Mouse (Mus musculus) left cerebral cortex, postnatal 4 days (tissue): ENCODE data around the gene St3gal3. TPM values are rescaled to one million over a fixed set of nuclear protein-coding genes. Genes with fewer than 3 reads are reported as not detected.

Source experiments
- DNase-seq: peaks from one replicate; pipeline ENCODE4 v3.0.0-alpha.2; 2022
- intact Hi-C: fragments of 180-260 bp; cut with DNase I; formaldehyde crosslinking; loops from one replicate; pipeline ENCODE4 v1.15.1; 2025
- total RNA-seq, 2 experiments: library from RNA; stranded (reverse); gene quantifications; 2 replicates each; pipeline ENCODE4 v1.2.3; 2021

Gene St3gal3
- total RNA-seq, 2 experiments from 2014 or later: 36.7 to 38.7 TPM

GRCm38 (mm10) chr4:118060915-118061530 is 73.7 kb downstream of the St3gal3 start:
- DNase-seq: no peak
- intact Hi-C loops: no loop called here

GRCm38 (mm10) chr4:118059816-118060475 is 74.8 kb downstream of the St3gal3 start:
- intact Hi-C loops: no loop called here
- no peak for DNase-seq

DNA sequence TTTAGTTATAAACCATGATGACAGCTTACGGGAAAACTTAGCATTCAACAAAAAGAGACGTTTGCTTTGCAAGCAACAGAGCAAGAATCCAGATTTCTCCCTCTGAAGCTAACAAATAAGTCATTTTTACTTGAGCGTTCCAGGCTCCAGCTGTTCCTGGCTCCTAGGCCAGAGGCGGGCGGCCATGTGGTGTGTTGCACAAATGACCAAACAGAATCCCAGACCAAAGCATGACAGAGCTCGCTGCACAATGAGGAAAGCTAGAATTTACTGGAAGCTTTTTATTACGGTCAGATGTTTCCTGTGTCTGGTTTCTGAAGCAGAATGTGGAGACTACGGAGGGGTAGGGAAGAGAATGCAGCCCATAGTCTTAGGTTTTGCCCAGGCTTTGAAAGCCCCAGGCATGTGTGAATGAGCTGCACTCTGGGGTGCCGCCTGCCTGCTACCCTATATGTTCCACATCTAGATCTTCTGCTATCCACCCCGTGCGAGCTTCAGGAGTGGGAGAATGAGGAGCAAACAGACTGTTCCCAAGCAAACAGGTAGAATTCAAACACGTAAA is 76.5 kb downstream of the St3gal3 start:
- no peak for DNase-seq
- intact Hi-C loops: no loop called here

DNA sequence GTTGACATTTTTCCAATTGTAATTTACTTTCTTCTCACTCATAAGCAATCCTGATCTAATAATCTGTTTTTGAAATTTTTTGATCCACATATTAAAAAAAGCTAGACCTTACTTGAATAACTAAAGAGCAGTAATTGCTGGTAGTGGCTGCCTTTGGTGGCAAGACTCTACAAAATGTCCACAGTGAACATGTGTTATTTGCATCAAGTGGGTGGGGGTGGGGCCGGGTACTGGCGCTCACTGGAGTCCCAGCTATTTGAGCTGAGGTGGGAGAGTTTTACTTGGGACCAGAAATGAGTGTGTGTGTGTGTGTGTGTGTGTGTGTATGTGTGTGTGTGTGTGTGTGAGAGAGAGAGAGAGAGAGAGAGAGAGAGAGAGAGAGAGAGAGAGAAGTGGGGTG is 77.6 kb downstream of the St3gal3 start:
- no peak for DNase-seq
- intact Hi-C loops: no loop called here

- DNase-seq: no peak
- intact Hi-C loops: no loop called here
Measured at GRCm38 (mm10) chr4:118054615-118055014, 80.1 kb downstream of the St3gal3 start.

GRCm38 (mm10) chr4:118053904-118054303 is 80.8 kb downstream of the St3gal3 start:
- DNase-seq: no peak
- intact Hi-C loops: no loop called here

GRCm38 (mm10) chr4:118049606-118050302 is 85.0 kb downstream of the St3gal3 start:
- intact Hi-C loops: no loop called here
- DNase-seq: no peak

DNA sequence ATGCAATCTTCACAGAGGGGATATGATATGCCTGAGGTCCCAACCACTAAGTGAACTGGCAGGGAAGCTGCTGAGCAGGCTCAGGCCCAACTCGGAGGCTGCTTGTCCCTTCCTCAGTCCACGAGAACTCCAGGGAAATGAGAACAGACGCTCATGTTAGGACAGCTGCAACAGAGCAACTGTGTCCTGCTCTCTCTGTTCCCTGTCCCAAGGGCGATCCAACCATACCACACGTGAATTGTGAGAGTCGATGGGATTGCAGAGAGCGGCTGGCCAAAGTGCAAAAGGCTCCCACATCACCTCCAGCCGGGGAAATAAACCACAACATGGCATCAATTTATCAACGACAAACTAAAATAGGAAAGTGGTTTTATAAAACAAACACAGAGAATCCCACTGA is 90.2 kb downstream of the St3gal3 start:
- intact Hi-C loops: no loop called here
- no peak for DNase-seq

DNA sequence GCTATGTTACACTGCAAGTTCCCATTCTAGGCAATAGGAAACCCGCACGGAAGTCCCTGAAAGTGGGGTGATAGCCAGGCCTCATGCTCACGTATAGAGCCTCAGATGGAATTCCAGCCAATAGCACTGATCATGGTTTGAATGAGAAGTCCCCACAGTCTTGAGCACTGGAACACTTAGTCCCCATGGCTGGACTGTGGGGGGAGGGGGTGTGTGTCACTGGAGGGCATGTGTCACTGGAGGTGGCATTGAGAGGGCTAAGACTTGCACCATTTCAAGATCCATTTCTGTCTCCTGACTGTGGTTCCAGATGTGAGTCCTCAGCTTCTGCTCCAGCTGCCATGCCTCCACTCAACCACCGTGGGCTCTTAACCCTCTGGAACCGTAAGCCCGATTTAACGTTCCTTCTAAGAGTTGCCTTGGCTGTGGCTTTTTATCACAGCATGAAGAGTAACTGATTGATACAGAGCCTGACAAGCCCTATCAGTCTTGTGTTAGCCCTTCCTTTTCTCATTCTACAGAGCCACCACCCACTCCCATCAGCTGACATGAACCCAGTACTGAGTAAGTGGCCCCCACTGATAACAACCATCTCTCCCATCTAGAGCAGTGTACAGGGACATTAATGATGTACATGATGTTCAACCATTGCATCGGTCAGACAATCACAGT is 91.2 kb downstream of the St3gal3 start:
- intact Hi-C loops: no loop called here
- DNase-seq: no peak

GRCm38 (mm10) chr4:118042671-118043320 is 91.9 kb downstream of the St3gal3 start:
- no peak for DNase-seq
- intact Hi-C loops: no loop called here

- intact Hi-C loops: no loop called here
- no peak for DNase-seq
Measured at GRCm38 (mm10) chr4:118041145-118041544, 93.6 kb downstream of the St3gal3 start.

DNA sequence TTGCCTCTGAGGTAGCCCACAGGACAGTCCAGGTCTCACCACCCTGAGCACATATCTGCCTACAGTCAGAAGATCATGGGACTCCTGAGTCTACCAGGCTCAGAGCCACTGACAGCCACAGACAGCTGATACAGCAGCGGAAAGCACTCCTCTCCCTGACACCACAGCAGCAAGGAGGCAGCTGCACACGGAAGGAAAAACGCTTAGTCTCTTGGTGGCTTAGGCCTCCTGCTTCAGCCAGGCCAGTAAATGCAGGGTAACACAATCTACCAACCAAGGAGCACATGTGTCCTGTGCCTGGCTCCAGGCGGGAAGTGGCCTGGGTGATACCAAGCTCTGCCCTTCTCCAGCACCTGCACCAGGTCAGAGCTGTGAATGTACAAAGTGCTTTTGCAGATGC is 94.1 kb downstream of the St3gal3 start:
- intact Hi-C loops: no loop called here
- DNase-seq: no peak

- DNase-seq: no peak
- intact Hi-C loops: no loop called here
Measured at GRCm38 (mm10) chr4:118039964-118040363, 94.8 kb downstream of the St3gal3 start.

- intact Hi-C loops: no loop called here
- DNase-seq: no peak
Measured at GRCm38 (mm10) chr4:118038023-118038422, 96.7 kb downstream of the St3gal3 start.

GRCm38 (mm10) chr4:118037406-118037805 is 97.3 kb downstream of the St3gal3 start:
- DNase-seq: no peak
- intact Hi-C loops: no loop called here

DNA sequence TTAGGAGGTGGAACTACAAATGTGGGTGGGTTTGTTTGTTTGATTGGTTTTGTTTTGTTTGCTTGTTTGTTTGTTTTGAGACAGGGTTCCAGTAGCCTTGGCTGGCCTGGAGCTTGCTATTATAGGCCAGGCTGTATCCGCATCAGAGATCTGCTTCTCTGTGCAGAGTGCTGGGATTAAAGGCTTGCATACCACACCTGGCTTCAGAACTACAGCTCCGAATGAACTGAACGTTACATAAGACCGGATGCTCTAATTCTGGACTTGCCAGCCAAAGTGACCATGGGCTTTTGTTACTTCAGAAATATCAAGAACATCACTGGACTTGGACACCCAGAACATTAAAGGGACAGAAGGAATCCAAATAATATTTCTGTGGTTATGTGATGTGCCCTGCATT is 98.2 kb downstream of the St3gal3 start:
- no peak for DNase-seq
- intact Hi-C loops: no loop called here

DNA sequence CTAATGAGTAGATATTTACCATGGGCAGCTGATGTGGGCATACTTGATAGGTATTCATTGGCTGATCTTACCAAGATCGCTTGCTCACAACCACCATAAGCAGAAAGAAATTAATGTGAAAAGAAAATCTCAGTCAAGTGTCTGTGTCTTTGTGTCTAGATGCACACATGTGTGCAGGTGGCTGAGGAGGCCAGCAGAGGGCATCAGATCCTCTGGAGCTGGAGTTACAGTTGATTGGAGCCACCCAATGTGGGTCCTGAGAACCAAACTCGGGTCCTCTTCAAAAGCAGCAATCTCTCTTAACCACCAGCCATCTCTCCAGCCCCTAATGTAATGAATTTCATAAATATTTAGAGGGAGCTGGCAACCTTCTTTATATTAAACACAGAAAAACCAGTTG is 99.6 kb downstream of the St3gal3 start:
- intact Hi-C loops: no loop called here
- DNase-seq: no peak

- no peak for DNase-seq
- intact Hi-C loops: no loop called here
Measured at GRCm38 (mm10) chr4:118033026-118033425, 101.7 kb downstream of the St3gal3 start.

- DNase-seq: no peak
- intact Hi-C loops: no loop called here
Measured at GRCm38 (mm10) chr4:118031776-118032170, 102.9 kb downstream of the St3gal3 start.

DNA sequence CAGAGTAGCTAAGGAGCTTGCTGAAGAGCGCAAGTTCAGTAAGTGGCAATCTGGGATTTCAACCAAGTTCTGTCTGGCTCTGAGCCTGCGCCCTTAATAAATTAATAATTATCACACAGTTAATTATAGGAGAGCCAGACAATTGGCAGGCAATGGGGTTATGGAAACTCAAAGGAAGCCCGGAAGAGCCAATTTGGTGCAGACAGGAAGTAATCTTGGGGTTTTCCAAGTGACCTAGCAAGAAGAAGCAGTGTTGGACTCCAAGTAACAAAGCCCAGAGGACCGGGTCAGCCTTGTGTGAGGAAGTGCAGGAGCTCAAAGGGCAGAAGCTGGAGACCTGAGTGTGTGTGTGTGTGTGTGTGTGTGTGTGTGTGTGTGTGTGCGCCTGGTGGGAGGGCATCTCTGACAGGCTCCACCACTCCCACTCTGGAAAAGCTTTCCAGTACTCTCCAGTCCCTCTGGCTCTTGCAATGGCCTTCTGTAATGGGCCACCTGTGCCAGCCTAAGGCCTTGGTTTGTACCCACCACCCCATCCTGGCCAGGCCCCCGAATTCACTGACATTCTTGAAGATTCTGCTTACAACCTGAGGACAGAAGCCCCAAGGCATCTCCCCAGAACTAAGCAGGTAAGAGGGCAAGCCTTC is 103.5 kb downstream of the St3gal3 start:
- intact Hi-C loops: no loop called here
- peak; percentile 27 for DNase-seq
